Mouse (Mus musculus) limb, embryonic 11.5 days (tissue): ENCODE measurements at regions not wholly inside any gene's neighbourhood (a gene's known extent, or its start where the extent isn't known, plus 50 kb on each side); places are given as distances from the start of the nearest gene placed in this dataset.

Experiments
- ATAC-seq: fragments of 200-750 bp; cut with Nextera tagmentation; 2 replicates; pipeline ENCODE4 v1.8.0; 2017; ENCODE audit warnings: low read depth; ENCODE audit not compliant: insufficient number of reproducible peaks, low FRiP score, low TSS enrichment
- DNase-seq: peaks from one replicate; pipeline ENCODE4 v3.0.0-alpha.2; 2015; ENCODE audit warnings: low spot score
- H3K27ac ChIP-seq: fragments of 300-500 bp; sonication (generic); replicated peaks from 2 replicates; pipeline ENCODE4 v1.5.1; 2014; ENCODE audit warnings: low read depth, mild to moderate bottlenecking, low read length
- H3K27me3 ChIP-seq: fragments of 300-500 bp; sonication (generic); 2 replicates; pipeline ENCODE4 v1.6.1; 2014; ENCODE audit warnings: mild to moderate bottlenecking, low read length, mixed read lengths; ENCODE audit not compliant: control insufficient read depth, insufficient read depth
- H3K36me3 ChIP-seq: fragments of 300-500 bp; sonication (generic); 2 replicates; pipeline ENCODE4 v1.6.1; 2014; ENCODE audit warnings: mild to moderate bottlenecking, low read length, moderate library complexity, mixed read lengths; ENCODE audit not compliant: control insufficient read depth, insufficient read depth
- H3K4me1 ChIP-seq: fragments of 300-500 bp; sonication (generic); 2 replicates; pipeline ENCODE4 v1.6.1; 2014; ENCODE audit warnings: low read length, mixed read lengths; ENCODE audit not compliant: control insufficient read depth, insufficient read depth
- H3K4me2 ChIP-seq: fragments of 300-500 bp; sonication (generic); 2 replicates; pipeline ENCODE4 v1.6.1; 2014; ENCODE audit warnings: low read depth, mild to moderate bottlenecking, moderate library complexity; ENCODE audit not compliant: severe bottlenecking
- H3K4me3 ChIP-seq: fragments of 300-500 bp; sonication (generic); 2 replicates; pipeline ENCODE4 v1.5.1; 2014; ENCODE audit warnings: low read depth, low read length
- H3K9ac ChIP-seq: fragments of 300-500 bp; sonication (generic); 2 replicates; pipeline ENCODE4 v1.6.1; 2014; ENCODE audit warnings: mild to moderate bottlenecking, low read length
- H3K9me3 ChIP-seq: fragments of 300-500 bp; sonication (generic); 2 replicates; pipeline ENCODE4 v1.6.1; 2016; ENCODE audit warnings: low read length; ENCODE audit not compliant: control insufficient read depth
- WGBS: fragments of 180-500 bp; shearing (Covaris S2); extraction: QIAGEN DNeasy Blood & Tissue Kit; methylation state at CpG from one replicate; pipeline ENCODE4 v1.1.7; 2014; 5-methylcytosine and 5-hydroxymethylcytosine counted together

GRCm38 (mm10) chr16:50799145-50799794 is 208.3 kb upstream of the Ccdc54 start:
- no peaks in the 10 kb centered on the region for H3K36me3 ChIP-seq
- DNase-seq (peak; percentile 81), ATAC-seq (no peak; the same call in 1 of the 2 replicates)
- no peak overlapping the region for H3K27ac ChIP-seq
- peaks cover 5% of the 10 kb centered on the region; the same call in 1 of the 2 replicates for H3K4me1 ChIP-seq
- H3K9ac ChIP-seq, result no peak overlapping the region
- WGBS, result 53% methylated on average over 10 of the region's 10 CpGs
- H3K27me3 ChIP-seq, result no peaks in the 10 kb centered on the region
- no peak overlapping the region for H3K4me3 ChIP-seq
- H3K4me2 ChIP-seq, result no peak overlapping the region
- no peaks in the 10 kb centered on the region for H3K9me3 ChIP-seq

- H3K27me3 ChIP-seq, result no peaks in the 10 kb centered on the region
- no peaks in the 10 kb centered on the region for H3K36me3 ChIP-seq
- H3K27ac ChIP-seq, result no peak overlapping the region
Measured at GRCm38 (mm10) chr16:50798095-50798494, 207.1 kb upstream of the Ccdc54 start.

GRCm38 (mm10) chr16:50792960-50793359 is 202.0 kb upstream of the Ccdc54 start:
- no peaks in the 10 kb centered on the region for H3K36me3 ChIP-seq
- H3K27ac ChIP-seq, result no peak overlapping the region

More at GRCm38 (mm10) chr16:50798095-50798494, 207.1 kb upstream of the Ccdc54 start:
- H3K4me3 ChIP-seq, result no peak overlapping the region
- peaks cover 5% of the 10 kb centered on the region; the same call in 1 of the 2 replicates for H3K4me1 ChIP-seq
- no peak overlapping the region for H3K9ac ChIP-seq
- ATAC-seq, result no peak
- no peak for DNase-seq
- no peak overlapping the region for H3K4me2 ChIP-seq
- H3K9me3 ChIP-seq, result no peaks in the 10 kb centered on the region
- WGBS, result 83% methylated on average over 6 of the region's 6 CpGs

GRCm38 (mm10) chr16:50792506-50792905 is 201.6 kb upstream of the Ccdc54 start:
- ATAC-seq (no peak), DNase-seq (no peak)
- H3K27me3 ChIP-seq, result no peaks in the 10 kb centered on the region
- H3K4me2 ChIP-seq, result no peak overlapping the region
- H3K4me1 ChIP-seq, result peaks cover 5% of the 10 kb centered on the region; the same call in 1 of the 2 replicates
- H3K36me3 ChIP-seq, result no peaks in the 10 kb centered on the region
- 63% methylated on average over 2 of the region's 2 CpGs for WGBS
- H3K27ac ChIP-seq, result no peak overlapping the region
- H3K9ac ChIP-seq, result no peak overlapping the region
- no peaks in the 10 kb centered on the region for H3K9me3 ChIP-seq
- no peak overlapping the region for H3K4me3 ChIP-seq

More at GRCm38 (mm10) chr16:50792960-50793359, 202.0 kb upstream of the Ccdc54 start:
- Histone ChIP-seq H3K4me2 (no peak overlapping the region), H3K27me3 (no peaks in the 10 kb centered on the region), H3K9ac (no peak overlapping the region), H3K9me3 (no peaks in the 10 kb centered on the region), H3K4me3 (no peak overlapping the region), H3K4me1 (peaks cover 5% of the 10 kb centered on the region; the same call in 1 of the 2 replicates)
- ATAC-seq (no peak), DNase-seq (no peak)
- WGBS, result 84% methylated on average over 2 of the region's 2 CpGs

GRCm38 (mm10) chr16:50788702-50789101 is 197.7 kb upstream of the Ccdc54 start:
- Histone ChIP-seq H3K36me3 (no peaks in the 10 kb centered on the region), H3K4me3 (no peak overlapping the region), H3K4me1 (0 out of 2 replicates have a peak, but pooled peaks cover 2% of the 10 kb centered on the region), H3K27me3 (no peaks in the 10 kb centered on the region), H3K9me3 (no peaks in the 10 kb centered on the region), H3K4me2 (no peak overlapping the region), H3K27ac (no peak overlapping the region), H3K9ac (no peak overlapping the region)
- DNase-seq (no peak), ATAC-seq (no peak)
- 93% methylated on average over 4 of the region's 4 CpGs for WGBS

GRCm38 (mm10) chr16:50786199-50786598 is 195.2 kb upstream of the Ccdc54 start:
- H3K4me1 ChIP-seq, result 0 out of 2 replicates have a peak, but pooled peaks cover 2% of the 10 kb centered on the region
- WGBS, result 76% methylated on average over 3 of the region's 3 CpGs
- no peaks in the 10 kb centered on the region for H3K36me3 ChIP-seq
- DNase-seq (no peak), ATAC-seq (no peak)
- H3K27me3 ChIP-seq, result no peaks in the 10 kb centered on the region
- no peak overlapping the region for H3K4me3 ChIP-seq
- no peak overlapping the region for H3K9ac ChIP-seq
- H3K27ac ChIP-seq, result no peak overlapping the region
- H3K9me3 ChIP-seq, result no peaks in the 10 kb centered on the region
- H3K4me2 ChIP-seq, result no peak overlapping the region

GRCm38 (mm10) chr16:50785384-50785783 is 194.4 kb upstream of the Ccdc54 start:
- Histone ChIP-seq H3K9me3 (no peaks in the 10 kb centered on the region), H3K36me3 (no peaks in the 10 kb centered on the region), H3K4me1 (0 out of 2 replicates have a peak, but pooled peaks cover 2% of the 10 kb centered on the region), H3K27me3 (no peaks in the 10 kb centered on the region), H3K4me3 (no peak overlapping the region), H3K9ac (no peak overlapping the region), H3K27ac (no peak overlapping the region), H3K4me2 (no peak overlapping the region)
- ATAC-seq (no peak), DNase-seq (no peak)
- 93% methylated on average over 1 of the region's 1 CpGs for WGBS

GRCm38 (mm10) chr16:50784651-50785228 is 193.8 kb upstream of the Ccdc54 start:
- no peaks in the 10 kb centered on the region for H3K27me3 ChIP-seq
- no peak overlapping the region for H3K9ac ChIP-seq
- H3K4me2 ChIP-seq, result no peak overlapping the region
- no peaks in the 10 kb centered on the region for H3K9me3 ChIP-seq
- no peak overlapping the region for H3K4me3 ChIP-seq
- DNase-seq (no peak), ATAC-seq (no peak)
- no peak overlapping the region for H3K27ac ChIP-seq
- 0 out of 2 replicates have a peak, but pooled peaks cover 2% of the 10 kb centered on the region for H3K4me1 ChIP-seq
- H3K36me3 ChIP-seq, result no peaks in the 10 kb centered on the region
- WGBS, result 84% methylated on average over 3 of the region's 3 CpGs
